Mouse (Mus musculus) embryonic facial prominence, embryonic 14.5 days (tissue): ENCODE measurements around the gene Ccser2. TPM values are rescaled to one million over a fixed set of nuclear protein-coding genes. Genes with fewer than 3 reads are reported as not detected.
"Not testable (repeated sequence)": the region's sequence is repeated elsewhere in the genome, so short reads cannot be mapped to it uniquely, and the experiment has no call there.

Experiments used
- ATAC-seq: fragments of 200-750 bp; cut with Nextera tagmentation; 2 replicates; pipeline ENCODE4 v1.8.0; 2017; ENCODE audit warnings: low read depth, moderate number of reproducible peaks, moderate TSS enrichment
- DNase-seq: peaks from one replicate; pipeline ENCODE4 v3.0.0-alpha.2; 2015; ENCODE audit warnings: low spot score
- H3K27ac ChIP-seq: fragments of 300-500 bp; sonication (generic); replicated peaks from 2 replicates; pipeline ENCODE4 v1.5.1; 2014; ENCODE audit warnings: low read depth, mild to moderate bottlenecking, low read length, moderate library complexity
- H3K27me3 ChIP-seq: fragments of 300-500 bp; sonication (generic); replicated peaks from 2 replicates; pipeline ENCODE4 v1.6.1; 2014; ENCODE audit warnings: low read length; ENCODE audit not compliant: control insufficient read depth, insufficient read depth
- H3K36me3 ChIP-seq: fragments of 300-500 bp; sonication (generic); 2 replicates; pipeline ENCODE4 v1.6.1; 2014; ENCODE audit warnings: low read length, mixed read lengths; ENCODE audit not compliant: control insufficient read depth, insufficient read depth
- H3K4me1 ChIP-seq: fragments of 300-500 bp; sonication (generic); 2 replicates; pipeline ENCODE4 v1.6.1; 2014; ENCODE audit warnings: antibody characterized with exemption, low read length; ENCODE audit not compliant: control insufficient read depth, insufficient read depth
- H3K4me2 ChIP-seq: fragments of 300-500 bp; sonication (generic); 2 replicates; pipeline ENCODE4 v1.6.1; 2014; ENCODE audit warnings: low read depth, mild to moderate bottlenecking, low read length, moderate library complexity, mixed read lengths
- H3K4me3 ChIP-seq: fragments of 300-500 bp; sonication (generic); 2 replicates; pipeline ENCODE4 v1.5.1; 2014; ENCODE audit warnings: low read depth, mild to moderate bottlenecking, low read length
- H3K9ac ChIP-seq: fragments of 300-500 bp; sonication (generic); 2 replicates; pipeline ENCODE4 v1.6.1; 2014; ENCODE audit warnings: low read depth, mild to moderate bottlenecking, low read length, moderate library complexity, mixed read lengths
- H3K9me3 ChIP-seq: fragments of 300-500 bp; sonication (generic); 2 replicates; pipeline ENCODE4 v1.6.1; 2016; ENCODE audit warnings: low read length; ENCODE audit not compliant: control insufficient read depth
- WGBS: fragments of 180-500 bp; shearing (Covaris S2); extraction: QIAGEN DNeasy Blood & Tissue Kit; methylation state at CpG from one replicate; pipeline ENCODE4 v1.1.7; 2014; 5-methylcytosine and 5-hydroxymethylcytosine counted together
- polyA plus RNA-seq: library from polyadenylated mRNA; unstranded; fragments of >200 nt; fragmentation: Nextera tagmentation; extraction: Ambion mirVana; gene quantifications from 2 replicates; pipeline ENCODE4 v1.2.1, GENCODE M21; 2014

Gene Ccser2
- polyA plus RNA-seq = 49.6 and 52.7 TPM in 2 replicates

- Histone ChIP-seq H3K9me3 (no peaks in the 10 kb centered on the region), H3K4me3 (peak within 1 kb of the TSS; percentile 87), H3K9ac (peak within 1 kb of the TSS; percentile 89), H3K4me1 (peaks cover 12% of the 10 kb centered on the region), H3K27me3 (no peaks in the 10 kb centered on the region), H3K27ac (peak within 1 kb of the TSS; percentile 82), H3K4me2 (peak within 1 kb of the TSS; percentile 61), H3K36me3 (no peaks in the 10 kb centered on the region)
- ATAC-seq (peak; percentile 99), DNase-seq (peak; percentile 97)
- 3% methylated on average over 19 of the region's 39 CpGs for WGBS
These were observed at the start of gene Ccser2 for GRCm38 (mm10) chr14:36968628-36969147. Gene Ccser2 (minus strand): TSS chr14:36968777.

DNA sequence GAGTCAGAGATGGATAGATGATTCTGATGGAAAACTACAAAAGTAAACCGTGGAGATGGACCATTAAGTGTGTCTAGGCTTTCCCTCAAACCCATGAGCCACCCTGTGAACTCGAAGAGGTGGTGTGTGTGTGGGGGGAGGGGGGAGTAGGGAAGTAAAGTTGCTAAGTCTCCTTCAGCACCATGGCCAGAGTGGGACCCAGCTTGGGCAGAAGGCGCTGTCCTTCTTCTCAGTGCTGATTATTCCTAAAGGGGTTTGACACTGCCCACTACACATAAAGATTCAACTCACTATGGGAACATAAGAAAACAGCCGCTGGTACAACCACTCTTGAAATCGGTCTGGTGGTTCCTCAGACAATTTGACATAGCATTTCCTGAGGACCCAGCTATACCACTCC is 47.3 kb upstream of the Ccser2 start:
- peak; percentile 82 for DNase-seq
- 37% methylated on average over 5 of the region's 5 CpGs for WGBS

DNA sequence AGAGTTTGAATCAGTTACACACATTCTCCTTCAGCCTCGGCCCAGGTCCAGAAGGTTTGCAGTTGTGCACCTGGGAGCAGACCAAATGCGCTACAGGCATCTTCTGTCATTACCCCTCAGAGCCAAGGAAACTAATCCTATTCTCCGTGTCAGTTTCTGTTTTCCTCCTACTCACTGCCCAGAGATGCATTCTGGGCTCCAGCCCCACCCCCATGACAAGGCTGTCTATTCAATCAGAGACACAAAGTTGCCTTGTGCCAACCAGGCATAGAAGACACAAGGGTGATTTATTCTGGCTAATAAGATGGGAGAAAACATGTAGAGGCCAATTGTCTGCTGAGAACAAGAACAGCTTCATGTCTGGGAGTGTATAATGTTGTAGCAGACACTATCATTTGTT is 45.1 kb upstream of the Ccser2 start:
- H3K9ac ChIP-seq = no peak overlapping the region
- ATAC-seq (no peak), DNase-seq (no peak)
- H3K4me3 ChIP-seq = no peak overlapping the region
- WGBS = 49% methylated on average over 3 of the region's 3 CpGs
- no peaks in the 10 kb centered on the region for H3K4me1 ChIP-seq
- H3K9me3 ChIP-seq = no peaks in the 10 kb centered on the region
- H3K27ac ChIP-seq = no peak overlapping the region
- H3K4me2 ChIP-seq = no peak overlapping the region
- H3K27me3 ChIP-seq = no peaks in the 10 kb centered on the region
- H3K36me3 ChIP-seq = no peaks in the 10 kb centered on the region

More for the DNA sequence above, 47.3 kb upstream of the Ccser2 start:
- H3K9me3 ChIP-seq = no peaks in the 10 kb centered on the region
- no peaks in the 10 kb centered on the region for H3K27me3 ChIP-seq
- no peaks in the 10 kb centered on the region for H3K36me3 ChIP-seq
- H3K4me1 ChIP-seq = no peaks in the 10 kb centered on the region
- no peak for ATAC-seq
- no peak overlapping the region for H3K9ac ChIP-seq
- no peak overlapping the region for H3K27ac ChIP-seq
- no peak overlapping the region for H3K4me3 ChIP-seq
- no peak overlapping the region for H3K4me2 ChIP-seq

DNA sequence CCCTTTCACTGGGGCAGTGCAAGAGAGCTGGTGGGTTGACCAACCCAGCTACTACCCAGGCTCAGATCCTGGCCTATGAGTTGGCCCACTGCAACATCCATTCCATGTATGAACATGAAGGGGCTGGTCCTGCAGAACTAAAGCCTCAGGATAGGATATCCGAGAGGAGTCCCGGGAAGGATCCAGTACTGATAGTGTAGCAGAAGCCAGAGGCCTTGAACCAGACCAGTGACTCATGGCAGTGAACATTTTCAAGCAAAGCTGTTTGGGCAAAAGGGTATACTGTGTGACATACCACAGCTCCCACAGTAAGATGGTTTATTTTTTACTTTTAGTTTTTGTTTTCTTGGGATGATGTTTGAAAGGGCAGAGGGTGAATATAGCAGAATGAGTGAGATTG is 41.1 kb upstream of the Ccser2 start:
- Histone ChIP-seq H3K27ac (no peak overlapping the region), H3K9ac (no peak overlapping the region), H3K9me3 (no peaks in the 10 kb centered on the region), H3K27me3 (no peaks in the 10 kb centered on the region), H3K4me2 (no peak overlapping the region), H3K4me3 (no peak overlapping the region), H3K36me3 (no peaks in the 10 kb centered on the region), H3K4me1 (no peaks in the 10 kb centered on the region)
- ATAC-seq (no peak), DNase-seq (no peak)
- 79% methylated on average over 2 of the region's 2 CpGs for WGBS

GRCm38 (mm10) chr14:37006489-37006888 is 37.9 kb upstream of the Ccser2 start:
- no peaks in the 10 kb centered on the region for H3K4me1 ChIP-seq
- no peaks in the 10 kb centered on the region for H3K9me3 ChIP-seq
- H3K36me3 ChIP-seq = no peaks in the 10 kb centered on the region
- H3K4me2 ChIP-seq = no peak overlapping the region
- ATAC-seq = no peak
- no peaks in the 10 kb centered on the region for H3K27me3 ChIP-seq
- WGBS = 68% methylated on average over 8 of the region's 8 CpGs
- no peak overlapping the region for H3K9ac ChIP-seq
- no peak overlapping the region for H3K27ac ChIP-seq
- H3K4me3 ChIP-seq = no peak overlapping the region
- DNase-seq = no peak

DNA sequence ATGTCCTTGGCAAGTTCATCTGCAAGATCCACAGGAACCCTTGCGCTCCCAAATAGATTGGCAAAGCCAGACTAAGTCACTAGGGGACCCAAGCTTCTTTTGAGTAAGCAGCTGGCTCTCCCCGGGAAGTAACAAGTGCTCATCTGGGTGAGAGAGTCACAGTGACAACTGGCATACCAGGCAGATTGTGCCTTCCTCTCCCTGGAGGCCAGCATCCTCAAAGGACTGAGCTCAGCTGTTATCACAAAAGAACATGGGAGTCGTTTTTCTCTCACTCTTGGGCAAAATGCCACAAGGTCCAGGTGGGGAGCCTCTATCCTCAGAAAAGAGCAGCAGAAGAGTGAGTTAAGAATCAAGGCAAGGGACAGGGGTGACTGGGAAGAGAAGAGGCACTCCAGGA is 37.3 kb upstream of the Ccser2 start:
- 31% methylated on average over 3 of the region's 3 CpGs for WGBS
- ATAC-seq (peak; percentile 60; the same call in 1 of the 2 replicates), DNase-seq (peak; percentile 67)
- Histone ChIP-seq H3K4me1 (no peaks in the 10 kb centered on the region), H3K36me3 (no peaks in the 10 kb centered on the region), H3K4me3 (no peak overlapping the region), H3K27me3 (no peaks in the 10 kb centered on the region), H3K9ac (no peak overlapping the region), H3K4me2 (no peak overlapping the region), H3K27ac (no peak overlapping the region), H3K9me3 (no peaks in the 10 kb centered on the region)

GRCm38 (mm10) chr14:37003431-37004095 is 35.0 kb upstream of the Ccser2 start:
- no peaks in the 10 kb centered on the region for H3K36me3 ChIP-seq
- 66% methylated on average over 8 of the region's 8 CpGs for WGBS
- H3K27me3 ChIP-seq = no peaks in the 10 kb centered on the region
- H3K4me3 ChIP-seq = no peak overlapping the region
- no peaks in the 10 kb centered on the region for H3K4me1 ChIP-seq
- H3K9me3 ChIP-seq = no peaks in the 10 kb centered on the region
- DNase-seq (no peak), ATAC-seq (no peak)
- no peak overlapping the region for H3K27ac ChIP-seq
- H3K4me2 ChIP-seq = no peak overlapping the region
- no peak overlapping the region for H3K9ac ChIP-seq

GRCm38 (mm10) chr14:37002852-37003251 is 34.3 kb upstream of the Ccser2 start:
- Histone ChIP-seq H3K36me3 (no peaks in the 10 kb centered on the region), H3K4me1 (no peaks in the 10 kb centered on the region), H3K4me2 (no peak overlapping the region), H3K4me3 (no peak overlapping the region), H3K9me3 (no peaks in the 10 kb centered on the region), H3K9ac (no peak overlapping the region), H3K27me3 (no peaks in the 10 kb centered on the region), H3K27ac (no peak overlapping the region)
- DNase-seq = no peak
- no peak for ATAC-seq
- 59% methylated on average over 2 of the region's 2 CpGs for WGBS

DNA sequence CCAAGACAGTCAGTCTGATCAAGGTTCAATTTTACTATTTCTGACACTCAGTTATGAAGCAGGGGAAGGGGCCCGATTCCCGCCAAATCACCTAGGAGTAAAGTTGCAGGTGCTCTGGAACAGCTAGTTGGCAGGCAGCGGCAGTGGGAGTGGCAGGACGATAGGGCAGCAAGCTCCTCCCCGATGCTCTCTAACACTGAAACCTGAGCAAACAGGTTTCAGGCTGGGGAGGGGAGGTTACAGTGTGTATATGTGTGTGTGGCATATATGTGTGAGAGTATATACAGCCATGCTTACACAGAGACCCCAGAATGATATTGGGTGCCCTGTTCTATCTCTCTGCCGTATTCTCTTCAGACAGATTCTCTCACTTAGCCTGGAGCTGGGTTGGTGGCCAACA is 32.2 kb upstream of the Ccser2 start:
- not testable (repeated sequence) for DNase-seq, H3K4me3 ChIP-seq, H3K9me3 ChIP-seq, H3K36me3 ChIP-seq, ATAC-seq, H3K9ac ChIP-seq, H3K4me1 ChIP-seq, H3K4me2 ChIP-seq, H3K27me3 ChIP-seq, H3K27ac ChIP-seq
- 81% methylated on average over 6 of the region's 6 CpGs for WGBS
